Mouse (Mus musculus) gastrocnemius, adult 2 months (tissue): ENCODE results near the gene Rgs12. TPM values are rescaled to one million over a fixed set of nuclear protein-coding genes. Genes with fewer than 3 reads are reported as not detected.
A peak's percentile ranks its signal among the peaks of the same experiment; 100 is the strongest.

Experiments used
- DNase-seq: peaks from one replicate; pipeline ENCODE4 v3.0.0; 2022
- H3K27ac ChIP-seq: fragments of 200-600 bp; 2 replicates; pipeline ENCODE4 v1.8.1; 2022; ENCODE audit warnings: mild to moderate bottlenecking
- H3K4me3 ChIP-seq: fragments of 200-600 bp; 2 replicates; pipeline ENCODE4 v1.8.1; 2022; ENCODE audit warnings: mild to moderate bottlenecking, moderate library complexity
- CTCF ChIP-seq: fragments of 200-600 bp; IDR thresholded peaks from 2 replicates; pipeline ENCODE4 v1.8.1; 2022; ENCODE audit warnings: antibody characterized with exemption, mild to moderate bottlenecking, moderate library complexity
- intact Hi-C: fragments of 180-260 bp; cut with DNase I; formaldehyde crosslinking; loops from one replicate; pipeline ENCODE4 v1.15.1; 2025
- microRNA-seq: library from miRNA; unstranded; fragments of <30 nt; microRNA quantifications from one replicate; pipeline ENCODE4 v1.2.0, GENCODE M21; 2021
- total RNA-seq, 2 experiments: library from RNA; stranded (reverse); gene quantifications; 2 replicates each; pipeline ENCODE4 v1.2.3; 2021

Rgs12 gene
- total RNA-seq, 2 experiments from 2014 or later = 2.2 to 3.0 TPM

GRCm38 (mm10) chr5:35088785-35089613 is 139.8 kb downstream of the Rgs12 start:
- Histone ChIP-seq H3K27ac (no peak overlapping the region), H3K4me3 (no peak overlapping the region)
- TF ChIP-seq CTCF = peak; percentile 81
- intact Hi-C loops = loop anchor here (2.0 kb wide), 1 partner anchor 38 kb away; no protein-coding TSS in a partner anchor
- peak; percentile 87 for DNase-seq

Small RNA genes lying within 50 kb of the gene (microRNA-seq; reads per million reads assigned to microRNA genes)
- gene Mir3097 = not detected

Other genes with a start within 250 kb of the Rgs12 start
- gene Htt, start 187.7 kb upstream of the Rgs12 start, total RNA-seq = 1 to 10 TPM; 7.2 to 9.9 TPM
- 1 to 10 TPM in 1 of 2 experiments, under 1 TPM in 1; 0.33 to 1.1 TPM for gene Msantd1, start 41.4 kb upstream of the Rgs12 start, total RNA-seq
- gene Hgfac, start 92.1 kb downstream of the Rgs12 start, total RNA-seq = under 1 TPM; 0.25 to 0.48 TPM
- gene Dok7, start 107.3 kb downstream of the Rgs12 start, total RNA-seq = 10 to 100 TPM; 21.8 to 31.9 TPM
- 10 to 100 TPM; 28.2 to 30.2 TPM for gene Lrpap1, start 156.3 kb downstream of the Rgs12 start, total RNA-seq